Mouse (Mus musculus) small intestine, adult 10 weeks (tissue): ENCODE data around the gene Olfr1453. TPM values are rescaled to one million over a fixed set of nuclear protein-coding genes. Genes with fewer than 3 reads are reported as not detected.

Experiments
- polyA plus RNA-seq: library from polyadenylated mRNA; stranded (reverse); fragments of 350-450 nt; fragmentation: Illumina TruSeq; extraction: RNeasy Lipid Tissue Mini Kit (QIAGEN cat#74804); gene quantifications from one replicate; pipeline ENCODE4 v1.2.3, GENCODE M21; 2014; ENCODE audit warnings: low replicate concordance

Olfr1453 gene
- not detected for polyA plus RNA-seq

DNA sequence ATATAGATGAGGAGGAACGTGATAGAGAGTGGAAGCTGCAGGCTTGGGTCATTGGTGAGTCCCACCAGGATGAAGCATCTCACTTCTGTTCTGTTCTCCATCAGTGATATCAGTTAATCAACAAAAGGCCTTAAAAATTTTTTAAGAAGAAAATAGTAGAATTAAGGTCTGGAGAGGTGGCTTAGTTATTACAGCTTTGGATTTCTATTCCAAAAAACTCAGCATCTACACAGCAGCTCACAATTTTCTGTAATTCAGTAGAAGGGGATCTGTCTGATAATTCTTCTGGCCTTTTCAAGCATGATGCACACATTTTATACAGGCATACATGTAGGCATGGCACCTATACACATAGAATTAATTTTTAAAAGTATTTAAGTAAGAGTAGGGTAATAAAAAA is at the start of gene Olfr1453:
Gene Olfr1453 (minus strand): TSS at position 101 of the 400 bp plus-strand sequence.

DNA sequence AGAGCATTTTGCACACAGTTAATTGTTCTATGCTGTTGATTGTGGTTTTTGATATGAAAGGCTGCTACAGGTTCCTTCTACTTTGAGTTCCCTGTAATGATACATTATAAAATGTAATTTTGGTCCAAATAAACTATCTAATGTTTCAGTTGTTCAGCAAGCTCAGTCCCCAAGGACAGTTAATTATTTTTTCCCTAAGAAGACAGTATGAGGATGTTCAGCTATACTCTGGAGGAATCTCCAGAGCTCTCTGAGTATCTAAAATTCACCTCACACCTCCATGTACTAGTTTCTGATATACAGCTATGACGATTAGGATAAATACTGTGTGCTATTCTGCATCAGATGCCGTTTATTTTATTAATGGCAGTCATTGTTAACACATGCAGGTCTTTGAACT is 32.2 kb upstream of the Olfr1453 start, which contains the start of gene Olfr1454:
Gene Olfr1454 (plus strand): TSS at position 301 of the 400 bp plus-strand sequence.

DNA sequence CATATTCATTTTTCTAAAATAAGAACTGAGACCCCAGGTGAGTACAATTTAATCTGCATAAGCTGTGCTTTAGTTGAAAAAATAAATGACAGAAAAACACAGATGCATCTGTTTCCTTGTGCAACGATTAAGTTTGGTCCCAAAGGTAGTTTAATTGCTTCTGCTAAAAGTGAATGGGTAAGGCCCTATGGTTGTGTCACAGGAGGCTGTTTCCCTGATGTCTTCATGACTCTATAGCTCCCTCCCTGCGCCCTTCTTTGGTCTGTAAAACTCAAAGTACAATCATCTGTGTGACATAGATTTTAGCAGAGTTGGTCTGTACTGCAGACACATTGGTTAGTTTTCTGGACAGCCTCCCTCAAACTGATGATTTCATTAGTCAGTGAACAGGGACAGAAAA is 33.4 kb downstream of the Olfr1453 start, which contains the start of gene Olfr1451:
Gene Olfr1451 (plus strand): TSS at position 301 of the 400 bp plus-strand sequence.

Other genes with a start within 250 kb of the Olfr1453 start
- 170 TPM for gene Zfp91, start 232.2 kb downstream of the Olfr1453 start, polyA plus RNA-seq
- gene Lpxn, start 232.1 kb downstream of the Olfr1453 start, polyA plus RNA-seq = 5.0 TPM
- gene Gm5244, start 181.6 kb downstream of the Olfr1453 start, polyA plus RNA-seq = not detected
- gene Olfr1444, start 171.0 kb downstream of the Olfr1453 start, polyA plus RNA-seq = not detected
- gene Olfr1445, start 144.5 kb downstream of the Olfr1453 start, polyA plus RNA-seq = not detected
- not detected for gene Olfr1446, start 134.8 kb downstream of the Olfr1453 start, polyA plus RNA-seq
- not detected for gene Olfr1447, start 124.6 kb downstream of the Olfr1453 start, polyA plus RNA-seq
- not detected for gene Olfr1448, start 103.9 kb downstream of the Olfr1453 start, polyA plus RNA-seq
- not detected for gene Olfr1449, start 97.5 kb downstream of the Olfr1453 start, polyA plus RNA-seq
- not detected for gene Olfr1450, start 78.1 kb downstream of the Olfr1453 start, polyA plus RNA-seq
- gene Olfr1451, start 33.3 kb downstream of the Olfr1453 start, polyA plus RNA-seq = not detected
- not detected for gene Olfr1454, start 32.3 kb upstream of the Olfr1453 start, polyA plus RNA-seq
- gene Olfr1457, start 69.6 kb upstream of the Olfr1453 start, polyA plus RNA-seq = not detected
- not detected for gene Olfr1458, start 78.4 kb upstream of the Olfr1453 start, polyA plus RNA-seq
- gene Olfr1459, start 121.2 kb upstream of the Olfr1453 start, polyA plus RNA-seq = not detected
- not detected for gene Olfr1461, start 134.7 kb upstream of the Olfr1453 start, polyA plus RNA-seq
- not detected for gene Olfr1462, start 157.4 kb upstream of the Olfr1453 start, polyA plus RNA-seq
- gene Olfr1463, start 203.0 kb upstream of the Olfr1453 start, polyA plus RNA-seq = not detected